In the genomic region with DNA sequence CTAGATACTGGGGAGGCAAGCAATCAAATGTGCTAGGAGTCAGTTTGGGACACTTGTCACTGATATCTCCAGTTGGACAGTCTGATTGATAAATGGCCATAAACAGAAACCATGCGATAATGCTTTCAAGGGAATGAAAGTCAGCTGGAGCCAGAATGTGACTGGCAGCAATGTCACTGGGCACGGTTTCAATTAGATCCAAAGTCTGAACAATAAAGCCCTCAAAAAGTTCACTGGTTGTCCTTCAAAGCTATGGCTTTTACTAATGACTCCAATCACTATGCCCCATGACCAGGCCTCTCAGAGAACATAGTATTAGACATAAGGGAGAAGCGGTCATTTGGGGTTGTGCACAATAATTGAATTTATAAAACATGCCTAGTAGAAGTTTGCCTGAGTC, we compare ENCODE assay signal across 29 mouse cellular contexts. TPM values are rescaled to one million over a fixed set of nuclear protein-coding genes. Genes with fewer than 3 reads are reported as not detected.
DNase-seq lines count a peak whose midpoint lies in the region; ATAC-seq lines count a peak whose summit lies in the region.
"Had no signal": no experiment of that assay in that cellular context is flagged by ENCODE, and none has a peak within 500 bp of the region (broad histone marks: within the 10 kb centered on the region; RNA-seq: fewer than 3 reads in every experiment).

No protein-coding gene starts in this region.

- no peaks in the 10 kb centered on the region for H3K27me3 ChIP-seq in kidney, embryonic 14.5 days (ENCODE audit: control insufficient read depth, insufficient read depth, low read length)
- H3K27me3 ChIP-seq: CH12.LX; embryonic facial prominence, embryonic 13.5 days; forebrain, embryonic 12.5 days; hindbrain, embryonic 15.5 days; liver, embryonic 15.5 days; lung, embryonic 15.5 days; neural tube, embryonic 15.5 days; Patski had no signal

- no peaks in the 10 kb centered on the region for H3K9me3 ChIP-seq in kidney, embryonic 14.5 days (ENCODE audit: control insufficient read depth, low read length)
- H3K9me3 ChIP-seq: embryonic facial prominence, embryonic 13.5 days; forebrain, embryonic 12.5 days; G1E; hindbrain, embryonic 15.5 days; liver, embryonic 15.5 days; lung, embryonic 15.5 days; neural tube, embryonic 15.5 days had no signal

- WGBS in kidney, embryonic 14.5 days = 81% methylated on average over 3 of the region's 3 CpGs

- no peak for ATAC-seq in kidney, embryonic 14.5 days (ENCODE audit: low FRiP score, low TSS enrichment)
- ATAC-seq: Patski had no signal

- H3K4me1 ChIP-seq in kidney, embryonic 14.5 days (ENCODE audit: control insufficient read depth, insufficient read depth, low read length) = no peaks in the 10 kb centered on the region
- H3K4me1 ChIP-seq: embryonic facial prominence, embryonic 13.5 days; forebrain, embryonic 12.5 days; hindbrain, embryonic 15.5 days; liver, embryonic 15.5 days; lung, embryonic 15.5 days; neural tube, embryonic 15.5 days had no signal

- H3K4me3 ChIP-seq in kidney, embryonic 14.5 days (ENCODE audit: low read length) = no peak overlapping the region
- H3K4me3 ChIP-seq: embryonic facial prominence, embryonic 13.5 days; erythroblast, embryonic 14.5 days; forebrain, embryonic 12.5 days; hindbrain, embryonic 15.5 days; left cerebral cortex, adult 2 months; liver, embryonic 15.5 days; lung, embryonic 15.5 days; neural tube, embryonic 15.5 days had no signal

- intact Hi-C loops in heart, postnatal 25 days (cut with DNase I) = no loop called here

- H3K36me3 ChIP-seq in kidney, embryonic 14.5 days (ENCODE audit: control insufficient read depth, insufficient read depth, low read length) = no peaks in the 10 kb centered on the region
- H3K36me3 ChIP-seq: embryonic facial prominence, embryonic 13.5 days; forebrain, embryonic 12.5 days; G1E; hindbrain, embryonic 15.5 days; liver, embryonic 15.5 days; lung, embryonic 15.5 days; neural tube, embryonic 15.5 days had no signal

- peak; percentile 28 for DNase-seq in heart, adult 8-10 months (ENCODE audit: low spot score)
- no peak for DNase-seq in heart, postnatal 25 days (ENCODE audit: low spot score)
- peak; percentile 28 to 30 for DNase-seq in kidney, adult 8-10 months
- peak; percentile 63 for DNase-seq in adipocyte (ENCODE audit: low spot score)
- peak; percentile 45 for DNase-seq in adrenal gland, postnatal 14 days
- DNase-seq in layer of hippocampus, adult 9-11 months = no peak
- DNase-seq: B cell, adult 2 months; cerebellum, adult 2 months; cerebellum, postnatal 36 days; embryo, embryonic 11 days; gastrocnemius, postnatal 25 days; heart, postnatal 36 days; kidney, adult 18-20 months; thymus, adult 2 months had no signal

- H3K27ac ChIP-seq in kidney, embryonic 14.5 days (ENCODE audit: low read depth, low read length) = no peak overlapping the region
- H3K27ac ChIP-seq: embryonic facial prominence, embryonic 13.5 days; forebrain, embryonic 12.5 days; hindbrain, embryonic 15.5 days; left cerebral cortex, adult 2 months; liver, embryonic 15.5 days; lung, embryonic 15.5 days; neural tube, embryonic 15.5 days; stomach, postnatal 0 days had no signal

- H3K4me2 ChIP-seq in kidney, embryonic 14.5 days (replicated peaks; ENCODE audit: low read depth, low read length) = no peak overlapping the region
- H3K4me2 ChIP-seq: embryonic facial prominence, embryonic 13.5 days; forebrain, embryonic 12.5 days; hindbrain, embryonic 15.5 days; liver, embryonic 15.5 days; lung, embryonic 15.5 days; midbrain, embryonic 11.5 days; neural tube, embryonic 15.5 days had no signal

- H3K9ac ChIP-seq in kidney, embryonic 14.5 days (ENCODE audit: low read depth, low read length) = no peak overlapping the region
- H3K9ac ChIP-seq: embryonic facial prominence, embryonic 13.5 days; forebrain, embryonic 12.5 days; hindbrain, embryonic 15.5 days; liver, embryonic 15.5 days; lung, embryonic 15.5 days; neural tube, embryonic 15.5 days had no signal

RNA-seq across cellular contexts. Expression of gene Cubn, which starts 7.0 kb away (rescaled TPM):
- 1 to 10 TPM in 2 of 4 experiments, under 1 TPM in 2; 0.95 to 1.4 (median 1.1) TPM for total RNA-seq in heart, adult 8-10 months (2022)
- 1 to 10 TPM in 1 of 2 experiments, under 1 TPM in 1; 0.94 to 1.2 TPM for total RNA-seq in heart, postnatal 25 days (2021)
- 1.2 and 3.1 TPM in 2 replicates for polyA plus RNA-seq in kidney, embryonic 14.5 days (2014; fragmentation: Nextera tagmentation; extraction: Ambion mirVana)
- total RNA-seq in adrenal gland, postnatal 14 days (2021) = 0.41 and 0.90 TPM in 2 replicates
- total RNA-seq: megakaryocyte progenitor cell, adult 5-6 weeks had no signal
- polyA plus RNA-seq: erythroblast, embryonic 14.5 days; G1E had no signal

RNA-seq across cellular contexts. Expression of gene Trdmt1, which starts 59.9 kb away (rescaled TPM):
- 1 to 10 TPM; 6.3 to 8.9 (median 7.5) TPM for total RNA-seq in heart, adult 8-10 months (2022)
- total RNA-seq in heart, postnatal 25 days (2021) = 1 to 10 TPM; 6.8 to 8.6 TPM
- polyA plus RNA-seq in kidney, embryonic 14.5 days (2014; fragmentation: Nextera tagmentation; extraction: Ambion mirVana) = 12.8 and 16.3 TPM in 2 replicates
- 3.0 and 8.0 TPM in 2 replicates for total RNA-seq in adrenal gland, postnatal 14 days (2021)

Comparison
In these comparisons a context has a peak if more than half of its experiments do, and no peak if none do; other contexts are left out.
1. DNase-seq: peak in heart, adult 8-10 months (single experiment), kidney, adult 8-10 months (2 of 2), adipocyte (single experiment) and adrenal gland, postnatal 14 days (single experiment); none in heart, postnatal 25 days (single experiment) and layer of hippocampus, adult 9-11 months (single experiment).